17 mouse cellular contexts compared by ENCODE assay signal in genomic region chr4:97805896-97806808, GRCm38 (mm10). TPM values are rescaled to one million over a fixed set of nuclear protein-coding genes. Genes with fewer than 3 reads are reported as not detected.
DNase-seq lines count a peak whose midpoint lies in the region; ATAC-seq and TF ChIP-seq lines count a peak whose summit lies in the region.
"Had no signal": no experiment of that assay in that cellular context is flagged by ENCODE, and none has a peak within 500 bp of the region (broad histone marks: within the 10 kb centered on the region; RNA-seq: fewer than 3 reads in every experiment).

No protein-coding gene starts in this region.

- H3K27ac ChIP-seq in liver, adult 2 months (replicated peaks; ENCODE audit: insufficient read depth, low read depth, low read length) = no peak overlapping the region
- no peak overlapping the region for H3K27ac ChIP-seq in neural tube, embryonic 12.5 days
- no peak overlapping the region for H3K27ac ChIP-seq in neural tube, embryonic 15.5 days (replicated peaks)
- H3K27ac ChIP-seq in cerebellum, adult 2 months (ENCODE audit: insufficient read depth, low read length) = no peak overlapping the region
- H3K27ac ChIP-seq: limb, embryonic 15.5 days had no signal

- peak; percentile 34 for DNase-seq in embryo, embryonic 10.5 days (ENCODE audit: low spot score)
- DNase-seq in embryo, embryonic 11 days = no peak
- peak; percentile 75 for DNase-seq in liver, adult 2 months (ENCODE audit: extremely low read depth, low read depth, low spot score)
- no peak for DNase-seq in liver
- DNase-seq in cerebellum, adult 2 months = no peak
- DNase-seq in spleen, adult 18-20 months = no peak
- DNase-seq: cerebellum, adult 18-20 months; kidney, adult 8-10 months; thymus, postnatal 25 days had no signal

- no peak for TF ChIP-seq POLR2A in liver, adult 2 months (IDR thresholded peaks at IDR 0.05; ENCODE audit: extremely low read depth, insufficient read depth, low read length)
- TF ChIP-seq POLR2A in cerebellum, adult 2 months (IDR thresholded peaks at IDR 0.05; ENCODE audit: borderline replicate concordance, insufficient read depth, low read length) = no peak

- H3K27me3 ChIP-seq in liver, adult 2 months (ENCODE audit: control insufficient read depth, insufficient read depth, low read length) = no peaks in the 10 kb centered on the region
- H3K27me3 ChIP-seq in neural tube, embryonic 12.5 days (replicated peaks) = no peaks in the 10 kb centered on the region
- H3K27me3 ChIP-seq in neural tube, embryonic 15.5 days (replicated peaks) = no peaks in the 10 kb centered on the region
- H3K27me3 ChIP-seq in cerebellum, adult 2 months (ENCODE audit: control insufficient read depth, insufficient read depth, low read length) = no peaks in the 10 kb centered on the region
- H3K27me3 ChIP-seq: CH12.LX; limb, embryonic 15.5 days; Patski had no signal

- H3K4me2 ChIP-seq in neural tube, embryonic 12.5 days (replicated peaks) = peak overlapping the region; percentile 24; the same call in 1 of the 2 replicates
- no peak overlapping the region for H3K4me2 ChIP-seq in neural tube, embryonic 15.5 days
- H3K4me2 ChIP-seq: limb, embryonic 15.5 days had no signal

- H3K4me3 ChIP-seq in liver, adult 2 months (ENCODE audit: insufficient read depth, low read depth, low read length) = no peak overlapping the region
- H3K4me3 ChIP-seq in neural tube, embryonic 12.5 days = no peak overlapping the region
- H3K4me3 ChIP-seq in neural tube, embryonic 15.5 days (replicated peaks) = no peak overlapping the region
- no peak overlapping the region for H3K4me3 ChIP-seq in cerebellum, adult 2 months (replicated peaks; ENCODE audit: insufficient read depth, low read depth, low read length)
- H3K4me3 ChIP-seq: limb, embryonic 15.5 days had no signal

- TF ChIP-seq CTCF in liver, adult 2 months (IDR thresholded peaks at IDR 0.05; ENCODE audit: low read depth, low read length) = no peak
- TF ChIP-seq CTCF in cerebellum, adult 2 months (IDR thresholded peaks at IDR 0.05; ENCODE audit: borderline replicate concordance, insufficient read depth, low read depth, low read length) = no peak

- peaks cover 9% of the 10 kb centered on the region; the same call in 1 of the 2 replicates for H3K9me3 ChIP-seq in neural tube, embryonic 12.5 days
- no peaks in the 10 kb centered on the region for H3K9me3 ChIP-seq in neural tube, embryonic 15.5 days (replicated peaks)

- peaks cover 35% of the 10 kb centered on the region for H3K4me1 ChIP-seq in liver, adult 2 months (ENCODE audit: control insufficient read depth, insufficient read depth, low read length)
- peaks cover 19% of the 10 kb centered on the region; the same call in 1 of the 2 replicates for H3K4me1 ChIP-seq in neural tube, embryonic 12.5 days
- H3K4me1 ChIP-seq in neural tube, embryonic 15.5 days = peaks cover 21% of the 10 kb centered on the region
- H3K4me1 ChIP-seq in cerebellum, adult 2 months (ENCODE audit: control insufficient read depth, insufficient read depth, low read length) = peaks cover 9% of the 10 kb centered on the region; the same call in 1 of the 2 replicates

- no peak overlapping the region for H3K9ac ChIP-seq in liver, adult 2 months (ENCODE audit: low read depth, low read length)
- H3K9ac ChIP-seq in neural tube, embryonic 12.5 days = no peak overlapping the region
- no peak overlapping the region for H3K9ac ChIP-seq in neural tube, embryonic 15.5 days (replicated peaks)
- H3K9ac ChIP-seq: limb, embryonic 15.5 days had no signal

- peaks cover 6% of the 10 kb centered on the region; the same call in 1 of the 2 replicates for H3K36me3 ChIP-seq in liver, adult 2 months (ENCODE audit: control insufficient read depth, insufficient read depth, low read length)
- peaks cover 12% of the 10 kb centered on the region for H3K36me3 ChIP-seq in neural tube, embryonic 12.5 days
- 0 out of 2 replicates have a peak, but pooled peaks cover 3% of the 10 kb centered on the region for H3K36me3 ChIP-seq in neural tube, embryonic 15.5 days

- H3K79me2 ChIP-seq in liver, adult 2 months (ENCODE audit: control insufficient read depth, insufficient read depth, low read length) = peaks cover 17% of the 10 kb centered on the region

- peak; percentile 90 for ATAC-seq in neural tube, embryonic 12.5 days (ENCODE audit: low FRiP score, low read depth)
- no peak for ATAC-seq in neural tube, embryonic 15.5 days (ENCODE audit: low FRiP score)
- ATAC-seq: Patski had no signal

- 49% methylated on average over 7 of the region's 7 CpGs for WGBS in liver, adult 2 months
- WGBS in neural tube, embryonic 12.5 days = 28% methylated on average over 7 of the region's 7 CpGs
- 14% methylated on average over 7 of the region's 7 CpGs for WGBS in neural tube, embryonic 15.5 days
- 84% methylated on average over 7 of the region's 7 CpGs for WGBS in cerebellum, adult 2 months

RNA-seq across cellular contexts. Expression of gene E130114P18Rik, which starts 28.3 kb away (rescaled TPM):
- not detected in 2 replicates for total RNA-seq in liver, adult 2 months (2014; rRNA removed)
- polyA plus RNA-seq in liver, adult 2 months (2012; rRNA removed) = not detected in 2 replicates
- polyA plus RNA-seq in neural tube, embryonic 12.5 days (2016; fragmentation: Nextera tagmentation; extraction: Ambion mirVana) = 17.3 and 20.4 TPM in 2 replicates
- 13.5 and 18.4 TPM in 2 replicates for polyA plus RNA-seq in neural tube, embryonic 15.5 days (2015; fragmentation: Nextera tagmentation; extraction: Ambion mirVana)
- polyA plus RNA-seq in cerebellum, adult 2 months (2012; rRNA removed) = 14.9 and 17.1 TPM in 2 replicates
- total RNA-seq: CH12.LX; heart, adult 18-20 months; hematopoietic stem cell, adult 5-6 weeks had no signal
- polyA plus RNA-seq: small intestine, adult 2 months had no signal

RNA-seq across cellular contexts. Expression of gene Nfia, which starts 33.6 kb away (rescaled TPM):
- total RNA-seq in liver, adult 2 months (2014; rRNA removed) = 12.5 and 20.0 TPM in 2 replicates
- polyA plus RNA-seq in liver, adult 2 months (2012; rRNA removed) = 31.7 and 32.2 TPM in 2 replicates
- polyA plus RNA-seq in neural tube, embryonic 12.5 days (2016; fragmentation: Nextera tagmentation; extraction: Ambion mirVana) = 42.4 and 47.8 TPM in 2 replicates
- 36.0 and 38.5 TPM in 2 replicates for polyA plus RNA-seq in neural tube, embryonic 15.5 days (2015; fragmentation: Nextera tagmentation; extraction: Ambion mirVana)
- polyA plus RNA-seq in cerebellum, adult 2 months (2012; rRNA removed) = 41.2 and 55.0 TPM in 2 replicates
- total RNA-seq: CH12.LX had no signal

Comparison
In these comparisons a context has a peak if more than half of its experiments do, and no peak if none do; other contexts are left out.
1. DNase-seq: peak in embryo, embryonic 10.5 days (single experiment) and liver, adult 2 months (single experiment); none in embryo, embryonic 11 days (single experiment), liver (single experiment), cerebellum, adult 2 months (0 of 2) and spleen, adult 18-20 months (0 of 2).
2. RNA of gene E130114P18Rik, which starts 28.3 kb away (polyA plus RNA-seq): 17.3 to 20.4 TPM in neural tube, embryonic 12.5 days, 13.5 to 18.4 TPM in neural tube, embryonic 15.5 days and 14.9 to 17.1 TPM in cerebellum, adult 2 months; not detected in liver, adult 2 months; every median in the first group is over 10 times any median in the second.